Mouse (Mus musculus) myocyte (in vitro differentiated cells): ENCODE measurements around the gene Bola3. TPM values are rescaled to one million over a fixed set of nuclear protein-coding genes. Genes with fewer than 3 reads are reported as not detected.

ENCODE experiments used
- H3K27me3 ChIP-seq: one replicate; pipeline ENCODE4 v1.6.1; 2011; ENCODE audit not compliant: control insufficient read depth, insufficient read depth, insufficient read length
- H3K36me3 ChIP-seq: one replicate; pipeline ENCODE4 v1.6.1; 2011; ENCODE audit not compliant: control insufficient read depth, insufficient read depth
- H3K4me2 ChIP-seq: one replicate; pipeline ENCODE4 v1.6.1; 2011; ENCODE audit warnings: low read depth, control low read depth
- H3K4me3 ChIP-seq: one replicate; pipeline ENCODE4 v1.5.1; 2011; ENCODE audit warnings: mild to moderate bottlenecking, control low read depth, moderate library complexity
- H3K79me2 ChIP-seq: one replicate; pipeline ENCODE4 v1.6.1; 2011; ENCODE audit not compliant: control insufficient read depth, insufficient read depth
- H3ac ChIP-seq: one replicate; pipeline ENCODE4 v1.6.1; 2011; ENCODE audit not compliant: control insufficient read depth, insufficient read length
- CEBPB ChIP-seq: IDR thresholded peaks from 2 replicates; pipeline ENCODE4 v1.6.1; 2011; ENCODE audit warnings: mild to moderate bottlenecking, moderate library complexity; ENCODE audit not compliant: poor library complexity, insufficient read depth, severe bottlenecking
- E2F4 ChIP-seq: IDR thresholded peaks from one replicate; pipeline ENCODE4 v1.6.1; 2011; ENCODE audit warnings: mild to moderate bottlenecking, control low read depth, moderate library complexity; ENCODE audit not compliant: insufficient read depth
- MAX ChIP-seq: IDR thresholded peaks from one replicate; pipeline ENCODE4 v1.6.1; 2011; ENCODE audit warnings: low read depth, mild to moderate bottlenecking, control low read depth
- MYOD1 ChIP-seq, 3 experiments: IDR thresholded peaks; one replicate each; pipeline ENCODE4 v1.6.1; 2011; ENCODE audit warnings: control low read depth in 2 of 3, low read depth in 2 of 3, mild to moderate bottlenecking in 2 of 3, moderate library complexity in 1 of 3; ENCODE audit not compliant: insufficient read length in 2 of 3, control insufficient read depth in 1 of 3
- MYOG ChIP-seq, 3 experiments: IDR thresholded peaks; one replicate each; pipeline ENCODE4 v1.6.1; 2011; ENCODE audit warnings: control low read depth in 2 of 3, low read depth in 2 of 3, mild to moderate bottlenecking in 2 of 3; ENCODE audit not compliant: insufficient read length in 2 of 3, control insufficient read depth in 1 of 3, insufficient read depth in 1 of 3
- POLR2A ChIP-seq: IDR thresholded peaks from one replicate; pipeline ENCODE4 v1.6.1; 2011; ENCODE audit warnings: low read depth, mild to moderate bottlenecking, control low read depth, moderate library complexity; ENCODE audit not compliant: insufficient read length
- POLR2AphosphoS2 ChIP-seq: IDR thresholded peaks from one replicate; pipeline ENCODE4 v1.6.1; 2011; ENCODE audit warnings: low read depth, control low read depth; ENCODE audit not compliant: insufficient read length
- REST ChIP-seq: IDR thresholded peaks from one replicate; pipeline ENCODE4 v1.6.1; 2011; ENCODE audit warnings: mild to moderate bottlenecking, control low read depth, moderate library complexity; ENCODE audit not compliant: insufficient read depth, insufficient read length
- SRF ChIP-seq: IDR thresholded peaks from one replicate; pipeline ENCODE4 v1.6.1; 2011; ENCODE audit warnings: low read depth; ENCODE audit not compliant: control insufficient read depth, insufficient read length
- TCF12 ChIP-seq: IDR thresholded peaks from one replicate; pipeline ENCODE4 v1.6.1; 2011; ENCODE audit warnings: mild to moderate bottlenecking, control low read depth; ENCODE audit not compliant: poor library complexity, insufficient read depth, severe bottlenecking
- TCF3 ChIP-seq: IDR thresholded peaks from one replicate; pipeline ENCODE4 v1.6.1; 2011; ENCODE audit warnings: low read depth, control low read depth; ENCODE audit not compliant: insufficient read length
- USF1 ChIP-seq: IDR thresholded peaks from one replicate; pipeline ENCODE4 v1.6.1; 2011; ENCODE audit warnings: low read depth, mild to moderate bottlenecking, control low read depth, moderate library complexity
- polyA plus RNA-seq: library from polyadenylated mRNA; unstranded; fragments of >200 nt; fragmentation: generic; extraction: Trizol; gene quantifications from one replicate; pipeline ENCODE4 v1.2.1, GENCODE M21; 2012; ENCODE audit warnings: missing spikeins

The Bola3 gene
- polyA plus RNA-seq, 1 experiment, result 104 TPM

GRCm38 (mm10) chr6:83392166-83392780 is 43.3 kb downstream of the Bola3 start:
- peaks cover 69% of the 10 kb centered on the region for H3K79me2 ChIP-seq
- H3K36me3 ChIP-seq, result peaks cover 33% of the 10 kb centered on the region
- no peak overlapping the region for H3ac ChIP-seq
- H3K27me3 ChIP-seq, result no peaks in the 10 kb centered on the region
- H3K4me2 ChIP-seq, result no peak overlapping the region
- no peak overlapping the region for H3K4me3 ChIP-seq
- TF ChIP-seq USF1 (no peak), E2F4 (no peak), MAX (no peak), POLR2A (no peak), TCF3 (no peak), TCF12 (no peak), POLR2AphosphoS2 (no peak), MYOD1 (IDR thresholded peaks at IDR 0.05; ENCODE audit: control insufficient read depth in 1 of 3, insufficient read length in 2 of 3, low read depth in 2 of 3) (no peak), REST (no peak), CEBPB (no peak)

GRCm38 (mm10) chr6:83394122-83394521 is 45.2 kb downstream of the Bola3 start:
- H3K4me3 ChIP-seq, result no peak overlapping the region
- peaks cover 54% of the 10 kb centered on the region for H3K79me2 ChIP-seq
- H3ac ChIP-seq, result no peak overlapping the region
- H3K27me3 ChIP-seq, result no peaks in the 10 kb centered on the region
- H3K4me2 ChIP-seq, result no peak overlapping the region
- peaks cover 46% of the 10 kb centered on the region for H3K36me3 ChIP-seq
- no peak for TF ChIP-seq TCF3
- TF ChIP-seq CEBPB, result no peak
- TF ChIP-seq MYOD1 (IDR thresholded peaks at IDR 0.05; ENCODE audit: control insufficient read depth in 1 of 3, insufficient read length in 2 of 3, low read depth in 2 of 3), result no peak
- no peak for TF ChIP-seq REST

GRCm38 (mm10) chr6:83395544-83396229 is 46.7 kb downstream of the Bola3 start:
- TF ChIP-seq MAX, result no peak
- no peak for TF ChIP-seq MYOG (IDR thresholded peaks at IDR 0.05; ENCODE audit: control insufficient read depth in 1 of 3, insufficient read depth in 1 of 3, insufficient read length in 2 of 3, low read depth in 2 of 3)
- no peak for TF ChIP-seq USF1
- no peak for TF ChIP-seq SRF
- TF ChIP-seq MYOD1 (IDR thresholded peaks at IDR 0.05; ENCODE audit: control insufficient read depth in 1 of 3, insufficient read length in 2 of 3, low read depth in 2 of 3), result no peak
- no peak for TF ChIP-seq POLR2A
- no peak for TF ChIP-seq POLR2AphosphoS2
- TF ChIP-seq TCF12, result no peak
- TF ChIP-seq TCF3, result no peak
- TF ChIP-seq REST, result no peak
- no peak for TF ChIP-seq E2F4
- no peak for TF ChIP-seq CEBPB
- peaks cover 54% of the 10 kb centered on the region for H3K36me3 ChIP-seq
- peaks cover 46% of the 10 kb centered on the region for H3K79me2 ChIP-seq
- H3ac ChIP-seq, result no peak overlapping the region
- no peak overlapping the region for H3K4me2 ChIP-seq
- H3K4me3 ChIP-seq, result no peak overlapping the region
- H3K27me3 ChIP-seq, result no peaks in the 10 kb centered on the region

GRCm38 (mm10) chr6:83396711-83397110 is 47.8 kb downstream of the Bola3 start:
- H3ac ChIP-seq, result no peak overlapping the region
- H3K36me3 ChIP-seq, result peaks cover 63% of the 10 kb centered on the region
- H3K4me3 ChIP-seq, result no peak overlapping the region
- H3K27me3 ChIP-seq, result no peaks in the 10 kb centered on the region
- no peak for TF ChIP-seq REST
- TF ChIP-seq TCF12, result no peak
- TF ChIP-seq MYOD1 (IDR thresholded peaks at IDR 0.05; ENCODE audit: control insufficient read depth in 1 of 3, insufficient read length in 2 of 3, low read depth in 2 of 3), result no peak
- peaks cover 44% of the 10 kb centered on the region for H3K79me2 ChIP-seq
- no peak overlapping the region for H3K4me2 ChIP-seq

GRCm38 (mm10) chr6:83397728-83398127 is 48.8 kb downstream of the Bola3 start:
- H3K79me2 ChIP-seq, result peaks cover 39% of the 10 kb centered on the region
- H3K27me3 ChIP-seq, result no peaks in the 10 kb centered on the region
- peaks cover 58% of the 10 kb centered on the region for H3K36me3 ChIP-seq
- no peak overlapping the region for H3K4me3 ChIP-seq
- H3K4me2 ChIP-seq, result no peak overlapping the region
- H3ac ChIP-seq, result no peak overlapping the region
- TF ChIP-seq E2F4 (no peak), SRF (no peak), CEBPB (no peak), REST (no peak), POLR2A (no peak), USF1 (no peak), MAX (no peak), MYOG (IDR thresholded peaks at IDR 0.05; ENCODE audit: control insufficient read depth in 1 of 3, insufficient read depth in 1 of 3, insufficient read length in 2 of 3, low read depth in 2 of 3) (no peak), TCF12 (no peak)
